Mouse (Mus musculus) spleen, postnatal 10 days (tissue): ENCODE data around the gene Slc7a11.

ENCODE experiments used
- DNase-seq, 2 experiments: peaks; one replicate each; pipeline ENCODE4 v3.0.0; 2021 to 2022; ENCODE audit warnings: low spot score in 2 of 2

The Slc7a11 gene

GRCm38 (mm10) chr3:49992891-49993290 is 450.5 kb downstream of the Slc7a11 start:
- DNase-seq: no peak

- no peak for DNase-seq
Observed at GRCm38 (mm10) chr3:49987236-49987635, 456.2 kb downstream of the Slc7a11 start.

- no peak for DNase-seq
Observed at GRCm38 (mm10) chr3:49984795-49985194, 458.6 kb downstream of the Slc7a11 start.

GRCm38 (mm10) chr3:49983429-49984268 is 459.8 kb downstream of the Slc7a11 start:
- no peak for DNase-seq

GRCm38 (mm10) chr3:49973994-49974393 is 469.4 kb downstream of the Slc7a11 start:
- no peak for DNase-seq

GRCm38 (mm10) chr3:49965569-49965968 is 477.8 kb downstream of the Slc7a11 start:
- no peak for DNase-seq

- DNase-seq: no peak
Observed at GRCm38 (mm10) chr3:49960581-49960980, 482.8 kb downstream of the Slc7a11 start.

- no peak for DNase-seq
Observed at GRCm38 (mm10) chr3:49946845-49947244, 496.6 kb downstream of the Slc7a11 start.

- DNase-seq: no peak
Observed at GRCm38 (mm10) chr3:49944783-49945182, 498.6 kb downstream of the Slc7a11 start.

- DNase-seq: no peak
Observed at GRCm38 (mm10) chr3:49937611-49938010, 505.8 kb downstream of the Slc7a11 start.

- no peak for DNase-seq
Observed at GRCm38 (mm10) chr3:49929496-49929895, 513.9 kb downstream of the Slc7a11 start.

GRCm38 (mm10) chr3:49928509-49929263 is 514.7 kb downstream of the Slc7a11 start:
- DNase-seq: no peak

- DNase-seq: no peak
Observed at GRCm38 (mm10) chr3:49913929-49914328, 529.5 kb downstream of the Slc7a11 start.

- no peak for DNase-seq
Observed at GRCm38 (mm10) chr3:49910922-49911321, 532.5 kb downstream of the Slc7a11 start.

GRCm38 (mm10) chr3:49908426-49909341 is 534.7 kb downstream of the Slc7a11 start:
- DNase-seq: no peak

- DNase-seq: no peak
Observed at GRCm38 (mm10) chr3:49893945-49894344, 549.5 kb downstream of the Slc7a11 start.

- no peak for DNase-seq
Observed at GRCm38 (mm10) chr3:49887359-49887758, 556.1 kb downstream of the Slc7a11 start.

GRCm38 (mm10) chr3:49886220-49886945 is 557.0 kb downstream of the Slc7a11 start:
- DNase-seq: no peak

- DNase-seq: no peak
Observed at GRCm38 (mm10) chr3:49880496-49880895, 562.9 kb downstream of the Slc7a11 start.

- DNase-seq: no peak
Observed at GRCm38 (mm10) chr3:49870786-49871185, 572.6 kb downstream of the Slc7a11 start.

- DNase-seq: no peak
Observed at GRCm38 (mm10) chr3:49867951-49868584, 575.3 kb downstream of the Slc7a11 start.
